Mouse (Mus musculus): ENCODE data around the gene Pxn. TPM values are rescaled to one million over a fixed set of nuclear protein-coding genes. Genes with fewer than 3 reads are reported as not detected.

Gene Pxn
- polyA plus RNA-seq, 1 experiment from 2014 or later, result 7.3 TPM

- H3K4me3 ChIP-seq (ENCODE audit: low read depth, low read length), result no peak overlapping the region
- H3K9me3 ChIP-seq (ENCODE audit: control insufficient read depth, low read length), result peaks cover 5% of the 10 kb centered on the region; the same call in 1 of the 2 replicates
- H3K27me3 ChIP-seq (ENCODE audit: control insufficient read depth, insufficient read depth, low read length), result no peaks in the 10 kb centered on the region
- WGBS, result 98% methylated on average over 2 of the region's 2 CpGs
- no peak overlapping the region for H3K9ac ChIP-seq (ENCODE audit: low read length)
- ATAC-seq (ENCODE audit: low FRiP score) (no peak), DNase-seq (ENCODE audit: low spot score, missing footprints) (no peak)
- peaks cover 44% of the 10 kb centered on the region for H3K36me3 ChIP-seq (ENCODE audit: control insufficient read depth, insufficient read depth, low read length)
- no peak overlapping the region for H3K27ac ChIP-seq (ENCODE audit: low read depth, low read length)
- no peak overlapping the region for H3K4me2 ChIP-seq
- no peaks in the 10 kb centered on the region for H3K4me1 ChIP-seq (ENCODE audit: control insufficient read depth, insufficient read depth, low read length)
These were observed 80.3 kb downstream of the Pxn start for GRCm38 (mm10) chr5:115586780-115587179.

DNA sequence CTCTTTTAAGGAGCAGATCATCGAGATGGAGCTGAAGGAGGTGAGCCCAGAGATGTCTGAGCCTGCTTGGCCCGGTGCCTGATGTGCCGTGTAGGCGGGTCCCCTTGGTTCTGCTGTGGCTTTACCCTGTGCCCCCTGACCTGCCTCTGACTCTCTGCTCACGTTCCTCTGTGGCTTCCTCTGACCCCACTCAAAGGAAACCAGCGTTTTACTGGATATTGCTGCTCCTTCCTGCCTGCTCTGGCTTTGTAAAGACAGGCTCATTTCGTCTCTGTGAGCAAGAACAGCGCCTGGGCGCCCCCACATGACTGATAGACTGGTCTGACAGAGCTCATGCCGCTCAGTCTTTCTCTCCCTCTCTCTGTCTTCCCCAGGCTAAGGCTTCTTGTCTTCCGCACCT, 84.6 kb downstream of the Pxn start:
- Histone ChIP-seq H3K27ac (ENCODE audit: low read depth, low read length) (no peak overlapping the region), H3K9me3 (ENCODE audit: control insufficient read depth, low read length) (no peaks in the 10 kb centered on the region), H3K4me1 (ENCODE audit: control insufficient read depth, insufficient read depth, low read length) (no peaks in the 10 kb centered on the region), H3K27me3 (ENCODE audit: control insufficient read depth, insufficient read depth, low read length) (no peaks in the 10 kb centered on the region), H3K9ac (ENCODE audit: low read length) (no peak overlapping the region), H3K36me3 (ENCODE audit: control insufficient read depth, insufficient read depth, low read length) (peaks cover 43% of the 10 kb centered on the region), H3K4me2 (no peak overlapping the region), H3K4me3 (ENCODE audit: low read depth, low read length) (no peak overlapping the region)
- WGBS, result 88% methylated on average over 11 of the region's 11 CpGs
- ATAC-seq (ENCODE audit: low FRiP score) (no peak), DNase-seq (ENCODE audit: low spot score, missing footprints) (no peak)

DNA sequence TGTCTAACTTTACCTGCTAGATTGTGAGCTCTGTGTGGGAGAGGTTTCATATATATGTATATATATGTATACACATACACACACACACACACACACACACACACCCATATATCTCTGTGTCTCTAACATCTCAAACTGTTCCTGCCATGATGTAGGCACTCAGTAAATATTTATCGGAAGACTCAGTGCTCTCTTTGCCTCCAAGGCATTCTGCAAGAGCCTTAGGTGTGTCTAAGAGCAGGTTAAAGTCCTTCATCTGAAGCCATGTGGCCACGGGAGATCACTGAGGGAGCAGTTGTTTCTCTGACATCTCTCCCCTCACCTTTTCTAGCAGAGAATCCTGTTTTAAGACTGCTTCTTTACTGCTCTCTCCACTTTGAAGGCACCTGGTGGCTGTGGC, 85.0 kb downstream of the Pxn start:
- WGBS, result 94% methylated on average over 2 of the region's 2 CpGs

GRCm38 (mm10) chr5:115603561-115603960, 97.1 kb downstream of the Pxn start:
- Histone ChIP-seq H3K36me3 (ENCODE audit: control insufficient read depth, insufficient read depth, low read length) (peaks cover 42% of the 10 kb centered on the region), H3K9ac (ENCODE audit: low read length) (no peak overlapping the region), H3K4me2 (no peak overlapping the region), H3K27me3 (ENCODE audit: control insufficient read depth, insufficient read depth, low read length) (no peaks in the 10 kb centered on the region), H3K27ac (ENCODE audit: low read depth, low read length) (no peak overlapping the region), H3K4me3 (ENCODE audit: low read depth, low read length) (no peak overlapping the region), H3K9me3 (ENCODE audit: control insufficient read depth, low read length) (no peaks in the 10 kb centered on the region), H3K4me1 (ENCODE audit: control insufficient read depth, insufficient read depth, low read length) (no peaks in the 10 kb centered on the region)
- ATAC-seq (ENCODE audit: low FRiP score) (no peak), DNase-seq (ENCODE audit: low spot score, missing footprints) (no peak)
- 96% methylated on average over 6 of the region's 6 CpGs for WGBS

More for the DNA sequence above, 85.0 kb downstream of the Pxn start:
- H3K27ac ChIP-seq (ENCODE audit: low read depth, low read length), result no peak overlapping the region
- H3K27me3 ChIP-seq (ENCODE audit: control insufficient read depth, insufficient read depth, low read length), result no peaks in the 10 kb centered on the region
- DNase-seq (ENCODE audit: low spot score, missing footprints) (no peak), ATAC-seq (ENCODE audit: low FRiP score) (no peak)
- no peak overlapping the region for H3K4me3 ChIP-seq (ENCODE audit: low read depth, low read length)
- no peaks in the 10 kb centered on the region for H3K9me3 ChIP-seq (ENCODE audit: control insufficient read depth, low read length)
- H3K9ac ChIP-seq (ENCODE audit: low read length), result no peak overlapping the region
- H3K36me3 ChIP-seq (ENCODE audit: control insufficient read depth, insufficient read depth, low read length), result peaks cover 44% of the 10 kb centered on the region
- H3K4me1 ChIP-seq (ENCODE audit: control insufficient read depth, insufficient read depth, low read length), result no peaks in the 10 kb centered on the region
- no peak overlapping the region for H3K4me2 ChIP-seq

Small RNA genes within 50 kb of the gene (microRNA-seq; reads per million reads assigned to microRNA genes)
- gene Mir7029, result 1.3 reads per million

Other genes starting within 250 kb of the Pxn start
- 84.6 and 85.0 TPM in 2 replicates for gene Rnf10, start 233.8 kb upstream of the Pxn start, polyA plus RNA-seq (2014; fragmentation: Nextera tagmentation; extraction: Ambion mirVana)
- gene Coq5, start 227.0 kb upstream of the Pxn start, polyA plus RNA-seq (2014; fragmentation: Nextera tagmentation; extraction: Ambion mirVana), result 58.6 and 59.1 TPM in 2 replicates
- 1,577 and 1,606 TPM in 2 replicates for gene Dynll1, start 205.7 kb upstream of the Pxn start, polyA plus RNA-seq (2014; fragmentation: Nextera tagmentation; extraction: Ambion mirVana)
- gene Srsf9, start 179.5 kb upstream of the Pxn start, polyA plus RNA-seq (2014; fragmentation: Nextera tagmentation; extraction: Ambion mirVana), result 362 and 376 TPM in 2 replicates
- 43.5 and 46.8 TPM in 2 replicates for gene Gatc, start 165.5 kb upstream of the Pxn start, polyA plus RNA-seq (2014; fragmentation: Nextera tagmentation; extraction: Ambion mirVana)
- 57.7 and 64.7 TPM in 2 replicates for gene Triap1, start 165.5 kb upstream of the Pxn start, polyA plus RNA-seq (2014; fragmentation: Nextera tagmentation; extraction: Ambion mirVana)
- 745 and 840 TPM in 2 replicates for gene Cox6a1, start 157.7 kb upstream of the Pxn start, polyA plus RNA-seq (2014; fragmentation: Nextera tagmentation; extraction: Ambion mirVana)
- gene Msi1, start 77.1 kb upstream of the Pxn start, polyA plus RNA-seq (2014; fragmentation: Nextera tagmentation; extraction: Ambion mirVana), result 199 and 227 TPM in 2 replicates
- not detected in 2 replicates for gene Pla2g1b, start 40.4 kb upstream of the Pxn start, polyA plus RNA-seq (2014; fragmentation: Nextera tagmentation; extraction: Ambion mirVana)
- 16.2 and 18.9 TPM in 2 replicates for gene Sirt4, start 22.0 kb upstream of the Pxn start, polyA plus RNA-seq (2014; fragmentation: Nextera tagmentation; extraction: Ambion mirVana)
- 1,161 and 1,182 TPM in 2 replicates for gene Rplp0, start 52.8 kb downstream of the Pxn start, polyA plus RNA-seq (2014; fragmentation: Nextera tagmentation; extraction: Ambion mirVana)
- gene Gcn1l1, start 58.6 kb downstream of the Pxn start, polyA plus RNA-seq (2014; fragmentation: Nextera tagmentation; extraction: Ambion mirVana), result 27.6 and 32.2 TPM in 2 replicates
- gene Rab35, start 125.2 kb downstream of the Pxn start, polyA plus RNA-seq (2014; fragmentation: Nextera tagmentation; extraction: Ambion mirVana), result 19.4 and 19.6 TPM in 2 replicates
- 11.4 and 12.4 TPM in 2 replicates for gene Bicdl1, start 224.9 kb downstream of the Pxn start, polyA plus RNA-seq (2014; fragmentation: Nextera tagmentation; extraction: Ambion mirVana)